Mouse (Mus musculus): ENCODE results near the gene Fam13c.

- no peak for TF ChIP-seq POLR2A (IDR thresholded peaks at IDR 0.05; ENCODE audit: low read depth, low read length)
- TF ChIP-seq CTCF (IDR thresholded peaks at IDR 0.05; ENCODE audit: extremely low read depth, insufficient read length, insufficient replicate concordance, low read depth, low read length) = no peak
These were observed 81.1 kb downstream of the Fam13c start for GRCm38 (mm10) chr10:70521379-70521778.
